Mouse (Mus musculus) embryo, embryonic 10.5 days (tissue): Measurements from ENCODE around the gene Itm2b.

Experiments
- DNase-seq: peaks from one replicate; pipeline ENCODE4 v3.0.0-alpha.2; 2015; ENCODE audit warnings: low spot score

Gene Itm2b

DNA sequence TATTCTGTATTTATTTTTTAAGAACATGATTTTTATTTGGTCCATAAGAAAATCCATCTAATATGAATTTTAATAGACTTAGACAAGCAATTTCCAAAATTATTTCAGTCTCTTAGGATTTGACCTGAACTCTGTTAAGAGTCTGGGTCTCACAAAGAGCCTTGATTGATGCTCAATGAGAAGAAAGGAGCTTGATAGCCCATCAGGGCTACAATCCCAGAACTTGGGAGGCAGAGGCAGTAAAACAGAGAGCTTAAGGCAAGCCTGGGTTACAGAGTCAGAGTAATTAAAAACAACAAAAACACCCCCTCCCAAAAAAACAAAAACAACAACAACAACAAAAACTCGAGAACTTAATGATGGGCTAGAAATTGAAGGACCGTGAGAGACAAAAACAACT is 61.1 kb downstream of the Itm2b start:
- DNase-seq: peak; percentile 28

DNA sequence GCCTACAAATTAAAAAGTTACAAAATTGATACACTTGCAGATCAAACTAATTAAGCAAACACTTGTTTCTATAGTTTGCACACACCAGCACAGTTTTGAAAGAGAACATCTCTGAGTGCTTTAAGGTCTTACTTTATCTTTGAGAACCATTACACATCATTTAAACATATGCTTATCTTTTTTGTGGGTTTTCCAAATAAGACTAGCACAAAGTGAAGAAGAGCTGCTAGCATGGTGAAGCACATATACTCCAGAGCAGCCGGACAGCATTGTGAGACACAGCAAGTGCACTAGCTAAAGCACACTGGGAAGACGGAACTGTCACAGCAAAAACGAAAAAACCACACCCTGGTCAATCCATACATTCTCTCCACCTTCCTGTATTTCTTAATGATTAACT is 62.9 kb downstream of the Itm2b start:
- DNase-seq: no peak

DNA sequence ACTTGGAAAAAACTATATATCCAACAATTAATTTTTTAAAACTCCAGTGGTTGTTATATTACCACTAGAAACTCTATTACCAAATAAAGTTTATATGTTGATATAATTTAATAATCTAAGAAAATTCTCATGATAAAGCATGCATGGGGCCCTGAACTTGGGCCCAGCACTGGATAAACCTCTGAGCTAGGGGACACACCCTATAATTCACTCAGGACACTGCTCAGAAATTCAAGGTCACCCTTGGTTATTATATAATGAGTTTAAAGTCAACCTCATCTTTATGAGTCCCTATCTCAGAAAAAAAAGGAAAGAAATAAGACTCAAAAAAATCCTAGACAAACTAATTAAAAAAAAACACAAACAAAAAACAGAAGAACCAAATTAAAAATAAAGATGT is 68.2 kb downstream of the Itm2b start:
- no peak for DNase-seq

DNA sequence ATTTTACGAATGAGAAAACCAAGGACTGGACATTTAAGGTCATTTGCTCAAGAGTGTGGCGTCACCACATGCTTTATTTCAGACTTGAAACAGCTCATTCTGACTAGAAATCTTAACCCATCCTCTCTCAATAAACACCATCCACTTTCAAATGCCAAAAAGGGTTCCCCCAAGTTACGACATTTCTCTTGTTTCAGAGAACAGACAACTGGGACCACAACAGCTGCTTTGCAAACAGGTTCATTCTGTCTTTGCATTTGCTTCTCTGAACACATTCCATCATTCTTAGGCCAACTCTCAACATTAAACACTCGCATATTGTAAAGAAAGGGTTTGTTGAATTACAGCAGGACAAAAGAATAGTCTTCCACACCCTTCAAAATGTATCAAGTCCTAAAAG is 71.2 kb downstream of the Itm2b start:
- no peak for DNase-seq

DNA sequence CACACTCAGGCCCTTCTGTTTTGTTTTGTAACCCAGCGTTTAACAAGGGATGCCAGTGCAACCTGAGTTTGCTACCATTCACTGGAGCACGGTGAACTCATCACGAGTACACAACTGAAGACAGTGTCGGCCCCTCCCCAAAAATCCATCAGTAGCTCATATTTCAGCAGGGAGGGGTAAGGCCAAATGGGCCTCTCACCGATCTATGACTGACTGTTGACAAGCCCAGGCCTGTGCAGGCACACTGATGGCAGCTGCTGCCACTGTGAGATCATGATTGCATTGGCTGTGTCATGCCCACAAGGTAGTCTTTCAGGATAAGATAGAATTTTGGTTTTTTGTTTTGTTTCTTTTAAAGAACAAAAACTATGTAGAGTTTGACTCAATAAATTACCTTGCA is 71.7 kb downstream of the Itm2b start:
- peak; percentile 36 for DNase-seq

DNA sequence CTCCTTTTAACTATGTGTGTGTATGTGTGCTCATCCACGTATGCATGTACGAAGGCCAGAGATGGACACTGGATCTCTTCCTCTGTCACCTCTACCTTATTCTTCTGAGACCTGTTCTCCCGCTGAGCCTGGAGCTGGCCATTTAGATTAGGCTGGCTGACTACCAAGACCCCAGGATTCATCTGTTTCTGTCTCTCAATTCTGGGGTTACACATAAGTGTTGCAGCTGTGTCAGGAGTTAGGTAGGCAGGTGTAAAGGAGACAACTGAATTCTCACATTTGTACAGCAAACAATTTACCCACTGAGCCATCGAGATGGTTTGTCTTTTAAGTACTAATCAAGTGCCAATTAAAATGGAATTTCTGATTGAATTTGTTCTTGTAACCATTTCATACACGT is 72.2 kb downstream of the Itm2b start:
- DNase-seq: no peak
